Mouse (Mus musculus) layer of hippocampus, adult 2 months (tissue): ENCODE results near the gene Arl14. TPM values are rescaled to one million over a fixed set of nuclear protein-coding genes. Genes with fewer than 3 reads are reported as not detected.
A peak's percentile ranks its signal among the peaks of the same experiment; 100 is the strongest.

Source experiments
- DNase-seq, 2 experiments: peaks; one replicate each; pipeline ENCODE4 v3.0.0; 2022; ENCODE audit warnings: low spot score in 2 of 2
- H3K27ac ChIP-seq: fragments of 200-600 bp; 2 replicates; pipeline ENCODE4 v1.8.1; 2022
- H3K4me3 ChIP-seq: fragments of 200-600 bp; 2 replicates; pipeline ENCODE4 v1.8.1; 2022; ENCODE audit warnings: mild to moderate bottlenecking
- CTCF ChIP-seq: fragments of 200-600 bp; conservative IDR thresholded peaks from 2 replicates; pipeline ENCODE4 v1.8.1; 2022; ENCODE audit warnings: antibody characterized with exemption, mild to moderate bottlenecking, moderate library complexity
- long read RNA-seq, 2 experiments: library from polyadenylated mRNA; stranded (forward); transcript quantifications; one replicate each; pipeline ENCODE4 v2.0.0; 2021; ENCODE audit warnings: borderline mapping rate in 2 of 2
- total RNA-seq, 2 experiments: library from RNA; stranded (reverse); gene quantifications; 2 replicates each; pipeline ENCODE4 v1.2.3; 2021

Gene Arl14
- not detected for total RNA-seq
- long read RNA-seq, experiment 1, result 0 reads
- long read RNA-seq, experiment 2, result 0 reads

DNA sequence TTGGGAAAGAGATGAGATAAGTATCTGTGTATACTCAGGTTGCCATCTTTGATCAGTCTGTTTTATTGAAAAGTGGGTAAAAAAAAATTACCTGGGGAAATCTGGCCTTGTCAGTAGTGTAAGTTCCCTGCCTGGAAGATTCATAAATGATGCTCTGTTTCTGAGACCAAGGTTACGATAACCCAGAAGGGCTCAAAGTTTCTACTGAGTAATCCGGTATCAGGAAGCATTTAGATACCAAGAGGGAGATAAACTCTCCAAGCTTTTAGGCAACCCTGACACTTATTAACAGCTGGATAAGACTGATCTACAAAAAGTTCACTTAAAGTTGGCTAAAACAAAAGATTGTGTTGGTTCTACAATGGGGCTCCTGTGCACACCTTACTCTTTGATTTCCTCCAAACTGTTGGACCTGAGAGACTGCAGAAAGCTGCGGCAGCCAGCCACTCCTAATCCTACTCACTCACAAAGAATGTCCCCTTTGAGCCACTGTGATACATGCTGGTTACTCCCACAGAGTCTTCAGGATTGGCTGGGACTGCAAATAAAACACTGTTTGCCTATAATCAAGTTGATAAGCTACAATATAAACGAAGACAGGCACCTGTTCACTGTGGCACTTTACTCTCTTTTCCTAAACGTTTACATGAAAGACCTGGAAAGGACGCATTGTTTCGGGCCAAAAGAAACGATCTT lies at the start of gene Arl14:
Gene Arl14 (plus strand): TSS at position 614 of the 696 bp plus-strand sequence.
- Histone ChIP-seq H3K4me3 (no peak within 1 kb of the TSS), H3K27ac (no peak within 1 kb of the TSS)
- no peak for DNase-seq
- TF ChIP-seq CTCF, result no peak

DNA sequence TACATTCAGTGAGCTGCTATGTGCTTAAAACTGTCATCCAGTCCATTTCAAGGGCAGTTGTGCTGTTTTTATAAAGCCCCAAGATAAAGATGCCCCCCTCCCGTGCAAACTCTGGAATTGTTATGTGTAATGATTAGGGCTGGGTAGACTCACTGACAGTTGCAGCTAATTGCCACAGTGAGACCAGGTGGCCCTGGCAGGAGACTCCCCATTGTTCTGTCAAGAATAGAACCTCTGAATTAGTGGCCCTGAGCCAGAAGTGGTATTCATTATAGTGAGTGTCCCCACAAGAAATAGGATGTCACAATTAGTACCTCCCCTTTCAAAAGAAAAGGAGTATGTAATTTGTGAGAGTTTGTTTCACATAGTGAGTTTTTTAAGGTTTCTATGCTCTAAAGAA lies 47.0 kb upstream of the Arl14 start:
- no peak for TF ChIP-seq CTCF
- Histone ChIP-seq H3K27ac (no peak overlapping the region), H3K4me3 (no peak overlapping the region)
- DNase-seq, result no peak

DNA sequence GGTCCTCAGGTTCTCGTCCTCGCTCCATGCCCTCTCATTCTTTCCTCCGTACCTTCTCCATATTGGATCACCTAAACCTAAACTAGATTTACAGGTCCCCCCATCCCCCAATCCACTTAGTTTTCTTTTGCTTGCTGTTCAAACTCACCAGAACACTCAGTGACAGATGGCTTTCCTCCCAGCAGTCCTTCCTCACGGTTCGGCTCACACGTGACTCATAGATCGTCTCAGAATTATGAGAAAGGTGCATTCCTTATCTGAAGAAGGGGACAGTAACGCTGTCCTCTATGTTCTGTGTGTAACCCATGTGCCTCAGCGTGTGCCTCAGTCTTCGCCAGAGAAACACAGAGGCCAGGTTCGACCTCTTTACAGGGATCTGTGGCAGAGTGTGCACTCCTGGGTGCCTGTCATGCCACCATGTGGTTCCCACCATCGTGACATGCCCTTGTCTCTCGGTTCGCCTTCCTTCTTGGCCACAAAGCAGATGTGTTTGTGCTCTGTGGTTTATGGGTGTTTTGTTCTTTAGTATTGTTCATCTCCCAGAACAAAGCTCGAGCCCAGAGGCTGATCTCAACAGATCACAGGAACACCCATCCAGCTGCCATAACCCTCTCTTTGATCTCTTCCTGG lies 44.9 kb upstream of the Arl14 start:
- TF ChIP-seq CTCF, result no peak
- DNase-seq, result no peak
- no peak overlapping the region for H3K27ac ChIP-seq
- no peak overlapping the region for H3K4me3 ChIP-seq

DNA sequence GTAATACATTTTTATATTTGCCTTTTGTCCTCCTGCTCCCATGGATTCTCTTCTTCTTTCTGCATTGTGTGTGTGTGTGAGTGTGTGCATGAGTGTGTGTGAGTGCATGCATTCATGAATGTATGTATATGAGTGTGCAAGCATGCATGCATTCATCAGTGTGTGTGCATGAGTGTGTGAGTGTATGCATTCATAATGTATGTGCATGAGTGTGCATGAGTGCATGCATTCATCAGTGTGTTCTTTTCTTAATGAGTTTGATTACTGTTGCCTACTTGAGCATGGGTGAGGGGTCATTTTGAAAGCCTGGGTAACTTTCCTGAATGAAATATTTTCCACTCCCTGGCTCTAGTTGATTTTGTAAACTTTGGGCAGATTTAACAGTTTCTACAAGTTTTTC lies 44.3 kb upstream of the Arl14 start:
- TF ChIP-seq CTCF, result no peak
- H3K27ac ChIP-seq, result no peak overlapping the region
- no peak for DNase-seq
- H3K4me3 ChIP-seq, result no peak overlapping the region

- TF ChIP-seq CTCF, result no peak
- no peak overlapping the region for H3K4me3 ChIP-seq
- no peak overlapping the region for H3K27ac ChIP-seq
- no peak for DNase-seq
Measured at GRCm38 (mm10) chr3:69178365-69179004, 43.7 kb upstream of the Arl14 start.

DNA sequence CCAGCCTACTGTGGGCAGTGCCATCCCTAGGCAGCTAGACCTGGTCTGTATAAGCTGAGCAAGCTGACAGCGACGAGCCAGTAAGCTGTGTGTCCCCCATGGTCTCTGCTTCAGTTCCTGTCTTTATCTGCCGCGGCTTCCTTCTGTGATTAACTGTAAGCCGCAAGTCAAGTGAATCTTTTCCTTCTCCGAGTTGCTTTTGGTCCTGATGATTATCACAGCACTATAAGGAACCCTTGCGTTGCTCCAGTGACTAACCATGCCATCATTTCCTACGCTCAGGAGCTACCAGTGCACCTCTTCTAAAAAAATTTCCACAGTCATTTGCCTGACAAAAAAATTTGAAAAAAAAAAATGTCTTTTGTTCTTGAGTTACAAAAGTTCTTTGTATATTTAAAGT lies 40.7 kb upstream of the Arl14 start:
- no peak for TF ChIP-seq CTCF
- DNase-seq, result no peak
- no peak overlapping the region for H3K27ac ChIP-seq
- H3K4me3 ChIP-seq, result no peak overlapping the region

GRCm38 (mm10) chr3:69182225-69182624 lies 40.0 kb upstream of the Arl14 start:
- no peak for TF ChIP-seq CTCF
- DNase-seq, result no peak
- Histone ChIP-seq H3K27ac (no peak overlapping the region), H3K4me3 (no peak overlapping the region)

DNA sequence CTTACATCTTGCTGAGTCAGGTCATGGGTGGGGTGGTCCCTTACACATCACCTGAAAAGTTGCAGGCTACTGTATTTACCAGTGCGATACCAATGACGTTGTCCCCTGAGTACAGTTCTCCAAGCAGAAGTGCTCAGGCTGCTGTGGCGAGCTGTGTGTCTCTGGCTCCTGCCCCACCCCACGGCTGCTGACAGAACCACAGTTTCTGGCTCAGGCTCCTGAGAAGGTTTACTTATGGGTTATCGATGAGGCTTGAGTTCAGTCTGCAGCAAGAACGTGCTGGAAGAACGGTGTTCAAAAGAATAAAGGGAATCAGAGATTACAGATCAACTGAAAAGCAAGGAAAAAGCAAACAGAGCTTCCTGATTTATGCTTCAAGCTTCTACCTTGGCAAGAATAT lies 37.0 kb upstream of the Arl14 start:
- TF ChIP-seq CTCF, result no peak
- Histone ChIP-seq H3K27ac (no peak overlapping the region), H3K4me3 (no peak overlapping the region)
- no peak for DNase-seq

DNA sequence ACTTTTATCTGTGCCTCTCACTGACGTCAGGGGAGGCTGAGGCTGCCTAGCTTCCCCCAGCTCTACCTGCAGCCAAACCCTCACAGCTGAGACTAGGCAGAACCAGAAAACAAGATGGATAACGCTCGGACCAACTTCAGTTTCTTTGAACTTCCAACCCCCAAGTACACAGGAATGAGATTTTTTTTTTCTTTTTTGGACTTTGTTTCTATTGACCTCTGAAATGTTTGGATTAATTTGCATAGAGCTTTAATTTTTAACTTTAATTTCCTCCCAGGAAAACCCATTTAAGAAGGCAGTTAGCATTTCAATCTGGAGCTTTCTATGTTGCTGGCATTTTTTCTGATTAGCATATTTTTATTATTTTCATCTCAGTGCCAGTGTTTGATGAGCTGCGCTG lies 36.2 kb upstream of the Arl14 start:
- TF ChIP-seq CTCF, result no peak
- DNase-seq, result no peak
- no peak overlapping the region for H3K4me3 ChIP-seq
- H3K27ac ChIP-seq, result no peak overlapping the region

DNA sequence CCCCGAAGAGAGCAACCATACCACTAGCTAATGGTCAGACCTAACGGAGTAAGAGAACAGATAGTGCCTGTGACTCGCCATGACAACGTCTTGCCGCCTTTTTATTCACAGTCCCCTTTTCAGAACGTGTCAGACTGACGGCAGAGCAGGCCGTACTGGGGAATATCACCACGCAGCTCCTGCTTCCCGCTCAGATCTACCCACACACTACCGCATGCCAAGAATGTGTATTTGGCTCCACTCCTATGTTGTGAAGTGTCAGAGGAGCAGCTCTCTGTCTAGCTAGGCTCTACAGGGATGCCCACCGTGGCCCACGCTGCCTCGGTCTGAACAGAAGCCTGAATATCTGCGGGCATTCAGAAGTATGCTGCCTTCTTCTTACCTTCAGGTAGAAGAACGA lies 35.6 kb upstream of the Arl14 start:
- no peak for TF ChIP-seq CTCF
- DNase-seq, result peak; percentile 42 to 61
- Histone ChIP-seq H3K27ac (no peak overlapping the region), H3K4me3 (no peak overlapping the region)

DNA sequence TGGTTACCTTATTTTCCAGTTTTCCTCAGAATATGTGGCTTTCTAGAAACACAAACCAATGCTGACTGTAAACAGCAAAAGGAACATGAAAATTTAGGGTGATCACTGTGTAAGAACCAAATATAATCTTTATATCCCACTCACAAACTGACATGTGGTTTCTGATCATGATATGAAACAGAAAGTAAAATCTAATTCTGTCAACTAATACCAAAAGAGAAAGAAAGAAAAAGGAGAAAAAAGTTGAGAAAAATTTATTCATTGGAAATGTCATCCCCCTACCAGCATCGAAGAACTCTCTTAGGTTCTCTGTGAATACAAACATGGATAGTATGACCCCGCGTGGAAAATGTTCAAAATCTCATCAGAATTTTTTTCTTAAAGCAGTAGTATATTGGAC lies 29.2 kb upstream of the Arl14 start:
- DNase-seq, result no peak
- Histone ChIP-seq H3K4me3 (no peak overlapping the region), H3K27ac (no peak overlapping the region)
- no peak for TF ChIP-seq CTCF

GRCm38 (mm10) chr3:69194496-69194895 lies 27.7 kb upstream of the Arl14 start:
- Histone ChIP-seq H3K27ac (0 out of 2 replicates have a peak overlapping the region, but pooled peaks have one; percentile 10), H3K4me3 (no peak overlapping the region)
- DNase-seq, result no peak
- TF ChIP-seq CTCF, result no peak

GRCm38 (mm10) chr3:69195251-69195650 lies 27.0 kb upstream of the Arl14 start:
- H3K27ac ChIP-seq, result no peak overlapping the region
- TF ChIP-seq CTCF, result no peak
- H3K4me3 ChIP-seq, result no peak overlapping the region
- DNase-seq, result no peak

GRCm38 (mm10) chr3:69198098-69198497 lies 24.1 kb upstream of the Arl14 start:
- no peak for DNase-seq
- Histone ChIP-seq H3K4me3 (no peak overlapping the region), H3K27ac (no peak overlapping the region)
- TF ChIP-seq CTCF, result no peak
